Mouse (Mus musculus) MEL (cell line): ENCODE data around the gene Ntf5.

Experiments used
- CTCF ChIP-seq, 3 experiments: IDR thresholded peaks in 2 of 3; conservative IDR thresholded peaks in 1 of 3; 2 replicates each; pipeline ENCODE4 v1.5.1; 2011 to 2012; ENCODE audit warnings: low read length in 3 of 3, low read depth in 2 of 3, mild to moderate bottlenecking in 2 of 3, improper control_type of control experiment in 1 of 3, inconsistent platforms in 1 of 3, mixed read lengths in 1 of 3, moderate library complexity in 1 of 3; ENCODE audit not compliant: control insufficient read depth in 1 of 3, insufficient read depth in 1 of 3, poor library complexity in 1 of 3, severe bottlenecking in 1 of 3
- EP300 ChIP-seq, 2 experiments: IDR thresholded peaks; 2 replicates each; pipeline ENCODE4 v1.6.1; 2011; ENCODE audit warnings: improper control_type of control experiment in 2 of 2, low read length in 2 of 2, low read depth in 1 of 2, mild to moderate bottlenecking in 1 of 2
- GATA1 ChIP-seq: IDR thresholded peaks from 2 replicates; pipeline ENCODE4 v1.6.1; 2011; ENCODE audit warnings: low read depth, low read length, improper control_type of control experiment
- MAX ChIP-seq: IDR thresholded peaks from 2 replicates; pipeline ENCODE4 v1.6.1; 2011; ENCODE audit warnings: low read length, improper control_type of control experiment
- MAZ ChIP-seq: IDR thresholded peaks from 2 replicates; pipeline ENCODE4 v1.6.1; 2012; ENCODE audit warnings: low read depth, mild to moderate bottlenecking, inconsistent platforms, low read length, improper control_type of control experiment
- POLR2A ChIP-seq, 2 experiments: IDR thresholded peaks; 2 replicates each; pipeline ENCODE4 v1.6.1; 2011 to 2012; ENCODE audit warnings: low read length in 2 of 2, mild to moderate bottlenecking in 2 of 2, control low read depth in 1 of 2, improper control_type of control experiment in 1 of 2, low read depth in 1 of 2, moderate library complexity in 1 of 2; ENCODE audit not compliant: control insufficient read depth in 1 of 2, insufficient read depth in 1 of 2, poor library complexity in 1 of 2

- TF ChIP-seq MAX (no peak), CTCF (IDR thresholded peaks at IDR 0.05 in 2 of 3, conservative IDR thresholded peaks at IDR 0.05 in 1 of 3; ENCODE audit: control insufficient read depth in 1 of 3, insufficient read depth in 1 of 3, low read depth in 2 of 3, low read length in 3 of 3, poor library complexity in 1 of 3, severe bottlenecking in 1 of 3) (no peak), POLR2A (IDR thresholded peaks at IDR 0.05; ENCODE audit: control insufficient read depth in 1 of 2, insufficient read depth in 1 of 2, low read depth in 1 of 2, low read length in 2 of 2, poor library complexity in 1 of 2) (no peak), GATA1 (peak; percentile 46; the same call in 1 of the 2 replicates), EP300 (IDR thresholded peaks at IDR 0.05; ENCODE audit: low read depth in 1 of 2, low read length in 2 of 2) (no peak), MAZ (no peak)
Measured at GRCm38 (mm10) chr7:45396787-45397186, 16.7 kb upstream of the Ntf5 start.
